Mouse (Mus musculus) E14TG2a.4 (cell line): Measurements from ENCODE around the gene S100a8.

Experiments used
- H3K27me3 ChIP-seq: 2 replicates; pipeline ENCODE4 v1.6.1; 2014; ENCODE audit warnings: low read length, control low read depth; ENCODE audit not compliant: insufficient read depth
- H3K36me3 ChIP-seq: 2 replicates; pipeline ENCODE4 v1.6.1; 2014; ENCODE audit warnings: low read length, control low read depth; ENCODE audit not compliant: insufficient read depth
- H3K4me1 ChIP-seq: replicated peaks from 2 replicates; pipeline ENCODE4 v1.6.1; 2014; ENCODE audit warnings: low read depth, low read length, control low read depth
- H3K4me3 ChIP-seq: replicated peaks from 2 replicates; pipeline ENCODE4 v1.5.1; 2014; ENCODE audit warnings: mild to moderate bottlenecking, low read length
- H3K9me3 ChIP-seq: 2 replicates; pipeline ENCODE4 v1.6.1; 2014; ENCODE audit warnings: low read length, control low read depth
- CTCF ChIP-seq: conservative IDR thresholded peaks from 2 replicates; pipeline ENCODE4 v1.5.1; 2014; ENCODE audit warnings: low read length
- NANOG ChIP-seq: IDR thresholded peaks from 2 replicates; pipeline ENCODE4 v1.6.1; 2014; ENCODE audit warnings: borderline replicate concordance, low read length, mixed read lengths
- POU5F1 ChIP-seq: IDR thresholded peaks from 2 replicates; pipeline ENCODE4 v1.6.1; 2014; ENCODE audit warnings: low read length, borderline replicate concordance

Gene S100a8

GRCm38 (mm10) chr3:90668846-90669245 is at the start of gene S100a8:
Gene S100a8 (plus strand): TSS chr3:90668978.
- TF ChIP-seq POU5F1 (no peak), CTCF (no peak)
- no peaks in the 10 kb centered on the region for H3K4me1 ChIP-seq
- no peaks in the 10 kb centered on the region for H3K36me3 ChIP-seq
- no peaks in the 10 kb centered on the region for H3K27me3 ChIP-seq
- no peaks in the 10 kb centered on the region for H3K9me3 ChIP-seq
- H3K4me3 ChIP-seq, result no peak within 1 kb of the TSS

GRCm38 (mm10) chr3:90621552-90621951 is 47.2 kb upstream of the S100a8 start:
- no peaks in the 10 kb centered on the region for H3K9me3 ChIP-seq
- TF ChIP-seq POU5F1 (no peak), NANOG (no peak)

DNA sequence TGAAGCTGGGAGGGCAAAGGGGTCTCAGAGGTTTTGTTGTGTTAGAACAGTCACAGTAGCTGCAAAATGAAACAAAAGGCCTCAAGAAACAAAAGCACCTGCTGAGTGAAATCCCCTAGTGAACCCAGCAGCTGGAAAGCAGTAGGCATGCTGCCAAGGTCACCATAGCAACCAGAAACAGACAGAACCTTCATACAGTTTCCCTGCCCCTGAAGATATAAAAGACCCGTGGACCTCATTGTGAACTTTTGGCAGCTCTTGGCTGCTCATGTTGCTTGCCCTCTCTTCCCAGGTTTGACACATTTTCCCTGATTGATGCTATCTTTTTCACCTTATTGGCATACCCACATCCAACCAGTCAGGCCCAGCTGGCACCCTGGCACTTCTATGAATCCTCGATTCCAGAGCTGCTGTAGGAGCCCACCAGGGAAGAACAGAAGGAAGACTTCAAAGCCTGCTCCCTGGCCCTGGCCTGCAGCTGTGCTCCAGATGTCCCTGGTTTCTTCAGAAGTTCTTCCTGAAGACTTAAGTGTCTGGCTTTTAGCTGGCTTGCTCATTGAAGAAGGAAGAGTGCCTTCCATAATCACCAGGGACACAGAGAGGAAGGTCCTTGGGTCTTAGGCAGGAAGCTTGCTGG is 45.2 kb upstream of the S100a8 start:
- H3K4me3 ChIP-seq, result no peak overlapping the region
- TF ChIP-seq POU5F1, result no peak
- no peak for TF ChIP-seq CTCF
- no peak for TF ChIP-seq NANOG
- H3K27me3 ChIP-seq, result no peaks in the 10 kb centered on the region
- no peaks in the 10 kb centered on the region for H3K36me3 ChIP-seq
- peaks cover 3% of the 10 kb centered on the region; the same call in 1 of the 2 replicates for H3K4me1 ChIP-seq
- no peaks in the 10 kb centered on the region for H3K9me3 ChIP-seq

More at GRCm38 (mm10) chr3:90621552-90621951, 47.2 kb upstream of the S100a8 start:
- Histone ChIP-seq H3K36me3 (no peaks in the 10 kb centered on the region), H3K27me3 (no peaks in the 10 kb centered on the region), H3K4me3 (no peak overlapping the region), H3K4me1 (peaks cover 3% of the 10 kb centered on the region; the same call in 1 of the 2 replicates)

DNA sequence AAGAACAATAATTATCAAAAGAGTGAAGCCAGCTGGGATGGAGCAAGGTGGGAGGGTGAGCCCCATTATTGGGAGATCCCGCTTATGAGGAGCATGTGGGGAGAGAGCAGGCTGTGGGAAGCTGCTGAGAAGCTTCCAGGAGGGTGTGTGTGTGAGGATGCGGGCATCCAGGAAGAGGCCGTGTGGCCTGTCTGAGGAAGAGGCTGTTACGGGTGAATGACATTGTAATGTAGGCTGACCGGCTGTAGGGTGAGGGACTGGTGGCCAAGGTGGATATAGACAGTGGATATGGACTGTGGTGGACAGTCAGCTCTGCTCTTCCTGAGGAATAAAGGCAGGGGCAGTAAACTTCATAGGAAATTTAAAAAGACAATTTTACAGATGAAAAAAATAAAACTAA is 43.3 kb upstream of the S100a8 start:
- TF ChIP-seq CTCF (no peak), POU5F1 (no peak), NANOG (no peak)
- Histone ChIP-seq H3K9me3 (no peaks in the 10 kb centered on the region), H3K4me3 (no peak overlapping the region), H3K27me3 (no peaks in the 10 kb centered on the region), H3K36me3 (no peaks in the 10 kb centered on the region), H3K4me1 (peaks cover 3% of the 10 kb centered on the region; the same call in 1 of the 2 replicates)

- H3K4me3 ChIP-seq, result no peak overlapping the region
- no peaks in the 10 kb centered on the region; the same call in 1 of the 2 replicates for H3K4me1 ChIP-seq
- H3K27me3 ChIP-seq, result no peaks in the 10 kb centered on the region
- TF ChIP-seq NANOG (no peak), CTCF (no peak), POU5F1 (no peak)
- H3K36me3 ChIP-seq, result no peaks in the 10 kb centered on the region
- no peaks in the 10 kb centered on the region for H3K9me3 ChIP-seq
These were observed 42.3 kb upstream of the S100a8 start for GRCm38 (mm10) chr3:90626266-90627021.

GRCm38 (mm10) chr3:90627366-90627765 is 41.4 kb upstream of the S100a8 start:
- Histone ChIP-seq H3K36me3 (no peaks in the 10 kb centered on the region), H3K4me3 (no peak overlapping the region), H3K27me3 (no peaks in the 10 kb centered on the region), H3K4me1 (no peaks in the 10 kb centered on the region), H3K9me3 (no peaks in the 10 kb centered on the region)
- TF ChIP-seq CTCF, result no peak

DNA sequence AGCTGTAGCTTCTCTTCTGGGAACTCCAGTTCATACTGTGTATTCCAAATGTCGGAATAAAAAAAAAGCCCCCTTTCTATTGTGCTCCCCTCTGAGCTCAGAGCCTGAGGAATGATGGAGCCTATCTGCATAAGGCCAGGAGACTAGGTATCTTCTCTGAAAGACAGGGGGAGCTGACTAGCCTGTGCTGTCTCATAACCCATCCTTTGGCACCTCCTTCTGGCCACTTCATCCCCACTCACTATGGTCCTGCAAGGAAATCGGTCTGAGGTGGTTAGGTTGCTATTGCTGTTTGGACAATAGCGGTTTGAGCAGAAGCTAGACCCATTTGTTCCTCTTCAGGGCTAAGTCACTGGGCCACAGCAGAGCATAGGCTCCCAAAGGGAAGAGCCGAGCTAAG is 41.0 kb upstream of the S100a8 start:
- Histone ChIP-seq H3K27me3 (no peaks in the 10 kb centered on the region), H3K9me3 (no peaks in the 10 kb centered on the region), H3K4me3 (no peak overlapping the region), H3K4me1 (no peaks in the 10 kb centered on the region), H3K36me3 (no peaks in the 10 kb centered on the region)
- TF ChIP-seq NANOG, result no peak
- no peak for TF ChIP-seq CTCF
- TF ChIP-seq POU5F1, result no peak

GRCm38 (mm10) chr3:90629298-90629697 is 39.5 kb upstream of the S100a8 start:
- H3K27me3 ChIP-seq, result no peaks in the 10 kb centered on the region
- TF ChIP-seq CTCF (no peak), NANOG (no peak), POU5F1 (no peak)
- no peak overlapping the region for H3K4me3 ChIP-seq
- H3K9me3 ChIP-seq, result no peaks in the 10 kb centered on the region; the same call in 1 of the 2 replicates
- H3K36me3 ChIP-seq, result no peaks in the 10 kb centered on the region
- no peaks in the 10 kb centered on the region for H3K4me1 ChIP-seq
